Mouse (Mus musculus) heart, adult 2 months (tissue): ENCODE results near the gene Olfm1. TPM values are rescaled to one million over a fixed set of nuclear protein-coding genes. Genes with fewer than 3 reads are reported as not detected.

Experiments
- DNase-seq, 2 experiments: peaks; one replicate each; pipeline ENCODE4 v3.0.0; 2021
- H3K27ac ChIP-seq: fragments of 200-600 bp; 2 replicates; pipeline ENCODE4 v1.8.1; 2022
- H3K27me3 ChIP-seq: fragments of 200-500 bp; 2 replicates; pipeline ENCODE4 v1.6.1; 2012; ENCODE audit warnings: mild to moderate bottlenecking, low read length, inconsistent platforms, mixed read lengths; ENCODE audit not compliant: control insufficient read depth, insufficient read depth
- H3K36me3 ChIP-seq: fragments of 200-500 bp; 2 replicates; pipeline ENCODE4 v1.6.1; 2012; ENCODE audit warnings: low read length, inconsistent platforms; ENCODE audit not compliant: control insufficient read depth, insufficient read depth
- H3K4me1 ChIP-seq: fragments of 200-500 bp; 2 replicates; pipeline ENCODE4 v1.6.1; 2011; ENCODE audit warnings: low read length; ENCODE audit not compliant: control insufficient read depth, insufficient read depth
- H3K4me3 ChIP-seq: fragments of 200-600 bp; 2 replicates; pipeline ENCODE4 v1.8.1; 2022
- H3K79me2 ChIP-seq: fragments of 200-500 bp; replicated peaks from 2 replicates; pipeline ENCODE4 v1.6.1; 2012; ENCODE audit warnings: mild to moderate bottlenecking, inconsistent platforms, low read length, moderate library complexity, mixed read lengths; ENCODE audit not compliant: control insufficient read depth, insufficient read depth
- H3K9ac ChIP-seq: fragments of 200-500 bp; 2 replicates; pipeline ENCODE4 v1.6.1; 2012; ENCODE audit warnings: low read depth, mild to moderate bottlenecking, control low read depth, inconsistent platforms, low read length, mixed read lengths
- CTCF ChIP-seq: fragments of 200-600 bp; IDR thresholded peaks from 2 replicates; pipeline ENCODE4 v1.8.1; 2022; ENCODE audit warnings: antibody characterized with exemption, mild to moderate bottlenecking, moderate library complexity
- EP300 ChIP-seq: fragments of 200-500 bp; IDR thresholded peaks from 2 replicates; pipeline ENCODE4 v1.6.1; 2011; ENCODE audit warnings: low read depth, low read length, control low read depth; ENCODE audit not compliant: insufficient read depth
- POLR2A ChIP-seq: fragments of 200-500 bp; IDR thresholded peaks from 2 replicates; pipeline ENCODE4 v1.6.1; 2011; ENCODE audit warnings: mild to moderate bottlenecking, low read depth, low read length, control low read depth; ENCODE audit not compliant: insufficient read depth
- WGBS: fragments of 180-500 bp; shearing (Covaris S2); methylation state at CpG from one replicate; pipeline ENCODE4 v1.1.7; 2018; 5-methylcytosine and 5-hydroxymethylcytosine counted together
- intact Hi-C: fragments of 180-260 bp; cut with DNase I; formaldehyde crosslinking; loops from one replicate; pipeline ENCODE4 v1.15.1; 2025
- polyA plus RNA-seq: library from polyadenylated mRNA; depleted of rRNA; stranded (reverse); fragments of >200 nt; gene quantifications from 2 replicates; pipeline ENCODE4 v1.2.3, GENCODE M21; 2012
- total RNA-seq, 2 experiments: library from RNA; stranded (reverse); gene quantifications; 2 replicates each; pipeline ENCODE4 v1.2.3; 2021

Gene Olfm1
- total and polyA plus RNA-seq, 3 experiments: 9.1 to 17.6 (median 9.1) TPM

- H3K4me1 ChIP-seq: no peaks in the 10 kb centered on the region
- H3K27ac ChIP-seq: no peak overlapping the region
- WGBS: 69% methylated on average over 4 of the region's 4 CpGs
- no peaks in the 10 kb centered on the region for H3K79me2 ChIP-seq
- H3K9ac ChIP-seq: no peak overlapping the region
- no peak for DNase-seq
- TF ChIP-seq CTCF (no peak), POLR2A (no peak), EP300 (no peak)
- no peak overlapping the region for H3K4me3 ChIP-seq
- intact Hi-C loops: no loop called here
- 0 out of 2 replicates have a peak, but pooled peaks cover 2% of the 10 kb centered on the region for H3K27me3 ChIP-seq
- no peaks in the 10 kb centered on the region for H3K36me3 ChIP-seq
Measured at GRCm38 (mm10) chr2:28210273-28210672, 17.5 kb downstream of the Olfm1 start.

- no peaks in the 10 kb centered on the region for H3K27me3 ChIP-seq
- no peaks in the 10 kb centered on the region for H3K79me2 ChIP-seq
- no peaks in the 10 kb centered on the region for H3K36me3 ChIP-seq
- H3K4me3 ChIP-seq: no peak overlapping the region
- no peak for DNase-seq
- no peaks in the 10 kb centered on the region for H3K4me1 ChIP-seq
- intact Hi-C loops: no loop called here
- 67% methylated on average over 22 of the region's 22 CpGs for WGBS
- H3K9ac ChIP-seq: no peak overlapping the region
- H3K27ac ChIP-seq: no peak overlapping the region
- TF ChIP-seq CTCF: no peak
- TF ChIP-seq EP300: no peak
- TF ChIP-seq POLR2A: no peak
Measured at GRCm38 (mm10) chr2:28211531-28212281, 18.9 kb downstream of the Olfm1 start.

- H3K4me1 ChIP-seq: no peaks in the 10 kb centered on the region
- intact Hi-C loops: no loop called here
- H3K27ac ChIP-seq: no peak overlapping the region
- TF ChIP-seq EP300 (no peak), CTCF (no peak), POLR2A (no peak)
- WGBS: 78% methylated on average over 5 of the region's 5 CpGs
- no peaks in the 10 kb centered on the region for H3K27me3 ChIP-seq
- no peaks in the 10 kb centered on the region for H3K79me2 ChIP-seq
- no peak overlapping the region for H3K9ac ChIP-seq
- DNase-seq: no peak
- H3K36me3 ChIP-seq: no peaks in the 10 kb centered on the region
- no peak overlapping the region for H3K4me3 ChIP-seq
Measured at GRCm38 (mm10) chr2:28212911-28213310, 20.1 kb downstream of the Olfm1 start.

GRCm38 (mm10) chr2:28216211-28216775 lies 23.5 kb downstream of the Olfm1 start:
- H3K79me2 ChIP-seq: no peaks in the 10 kb centered on the region
- no peaks in the 10 kb centered on the region for H3K36me3 ChIP-seq
- TF ChIP-seq POLR2A (no peak), EP300 (no peak), CTCF (no peak)
- WGBS: 70% methylated on average over 5 of the region's 5 CpGs
- H3K27me3 ChIP-seq: no peaks in the 10 kb centered on the region
- DNase-seq: no peak
- no peaks in the 10 kb centered on the region for H3K4me1 ChIP-seq
- intact Hi-C loops: no loop called here
- H3K27ac ChIP-seq: no peak overlapping the region
- no peak overlapping the region for H3K9ac ChIP-seq
- no peak overlapping the region for H3K4me3 ChIP-seq

GRCm38 (mm10) chr2:28217783-28218182 lies 25.0 kb downstream of the Olfm1 start:
- 95% methylated on average over 1 of the region's 1 CpGs for WGBS
- DNase-seq: no peak
- TF ChIP-seq CTCF (no peak), EP300 (no peak), POLR2A (no peak)
- Histone ChIP-seq H3K27ac (no peak overlapping the region), H3K36me3 (no peaks in the 10 kb centered on the region), H3K4me1 (no peaks in the 10 kb centered on the region), H3K79me2 (no peaks in the 10 kb centered on the region), H3K27me3 (no peaks in the 10 kb centered on the region), H3K9ac (no peak overlapping the region), H3K4me3 (no peak overlapping the region)
- intact Hi-C loops: no loop called here

- Histone ChIP-seq H3K36me3 (no peaks in the 10 kb centered on the region), H3K4me3 (no peak overlapping the region), H3K27me3 (no peaks in the 10 kb centered on the region), H3K9ac (no peak overlapping the region), H3K79me2 (no peaks in the 10 kb centered on the region), H3K4me1 (no peaks in the 10 kb centered on the region), H3K27ac (peak overlapping the region; percentile 20; the same call in 1 of the 2 replicates)
- no peak for TF ChIP-seq CTCF
- TF ChIP-seq EP300: 0 out of 2 replicates have a peak, but pooled peaks have one; percentile 32
- 35% methylated on average over 7 of the region's 7 CpGs for WGBS
- intact Hi-C loops: no loop called here
- DNase-seq: peak; percentile 42 to 81
Measured at GRCm38 (mm10) chr2:28218651-28219356, 26.0 kb downstream of the Olfm1 start.
